Mouse (Mus musculus): ENCODE results near the gene Lgi2.

DNA sequence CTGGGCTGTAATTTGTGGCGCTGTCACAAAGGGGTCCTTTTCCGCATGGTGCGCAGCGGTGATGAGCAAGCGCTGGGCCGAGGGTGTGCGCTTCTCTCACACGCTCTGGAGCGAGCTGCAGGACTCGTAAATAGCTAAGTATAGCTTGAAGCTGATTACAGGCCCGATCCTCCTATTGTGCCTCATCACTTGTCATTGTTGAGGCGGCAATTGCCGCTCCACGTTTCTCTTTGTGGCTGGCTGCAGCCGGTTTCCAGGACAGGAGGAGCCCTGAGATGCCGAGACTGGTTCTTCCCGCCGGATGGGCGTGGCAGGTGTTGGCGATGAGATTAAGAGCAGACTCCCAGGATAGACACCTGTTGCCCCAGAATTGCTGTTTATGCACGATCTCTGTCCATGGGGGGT is 50.2 kb downstream of the Lgi2 start:
- TF ChIP-seq CTCF (IDR thresholded peaks at IDR 0.05; ENCODE audit: low read depth) (no peak), EP300 (IDR thresholded peaks at IDR 0.05; ENCODE audit: low read depth) (no peak)
